Mouse (Mus musculus) forebrain, postnatal 0 days (tissue): Measurements from ENCODE around the gene Gm5934. TPM values are rescaled to one million over a fixed set of nuclear protein-coding genes. Genes with fewer than 3 reads are reported as not detected.
"Not testable (repeated sequence)": the region's sequence is repeated elsewhere in the genome, so short reads cannot be mapped to it uniquely, and the experiment has no call there.

Experiments used
- ATAC-seq: fragments of 200-750 bp; cut with Nextera tagmentation; 2 replicates; pipeline ENCODE4 v1.8.0; 2017; ENCODE audit warnings: mild to moderate bottlenecking, moderate library complexity
- DNase-seq: peaks from one replicate; pipeline ENCODE4 v3.0.0-alpha.2; 2015
- H3K27ac ChIP-seq: fragments of 300-500 bp; sonication (generic); 2 replicates; pipeline ENCODE4 v1.5.1; 2014; ENCODE audit warnings: low read depth, mild to moderate bottlenecking, antibody characterized with exemption, low read length, moderate library complexity, mixed read lengths
- H3K27me3 ChIP-seq: fragments of 300-500 bp; sonication (generic); 2 replicates; pipeline ENCODE4 v1.6.1; 2014; ENCODE audit warnings: mild to moderate bottlenecking, low read length, mixed read lengths; ENCODE audit not compliant: insufficient read depth
- H3K36me3 ChIP-seq: fragments of 300-500 bp; sonication (generic); 2 replicates; pipeline ENCODE4 v1.6.1; 2014; ENCODE audit warnings: mild to moderate bottlenecking, moderate library complexity; ENCODE audit not compliant: insufficient read depth
- H3K4me1 ChIP-seq: fragments of 300-500 bp; sonication (generic); 2 replicates; pipeline ENCODE4 v1.6.1; 2014; ENCODE audit warnings: antibody characterized with exemption; ENCODE audit not compliant: insufficient read depth
- H3K4me2 ChIP-seq: fragments of 300-500 bp; sonication (generic); 2 replicates; pipeline ENCODE4 v1.6.1; 2014; ENCODE audit warnings: low read depth, mild to moderate bottlenecking, moderate library complexity
- H3K4me3 ChIP-seq: fragments of 300-500 bp; sonication (generic); 2 replicates; pipeline ENCODE4 v1.5.1; 2014; ENCODE audit warnings: low read depth, low read length, mixed read lengths
- H3K9ac ChIP-seq: fragments of 300-500 bp; sonication (generic); 2 replicates; pipeline ENCODE4 v1.6.1; 2014; ENCODE audit warnings: mild to moderate bottlenecking
- H3K9me3 ChIP-seq: fragments of 300-500 bp; sonication (generic); 2 replicates; pipeline ENCODE4 v1.6.1; 2016; ENCODE audit warnings: low read length
- WGBS: fragments of 180-500 bp; shearing (Covaris S2); extraction: QIAGEN DNeasy Blood & Tissue Kit; methylation state at CpG from one replicate; pipeline ENCODE4 v1.1.7; 2014; 5-methylcytosine and 5-hydroxymethylcytosine counted together
- polyA plus RNA-seq: library from polyadenylated mRNA; unstranded; fragments of >200 nt; fragmentation: Nextera tagmentation; extraction: Ambion mirVana; gene quantifications from 2 replicates; pipeline ENCODE4 v1.2.1, GENCODE M21; 2015
- total RNA-seq: library from RNA; depleted of rRNA; stranded (reverse); fragments of >200 nt; gene quantifications from 2 replicates; pipeline ENCODE4 v1.2.3, GENCODE M21; 2014; rRNA removed

The Gm5934 gene
- total RNA-seq (not detected in 2 replicates), polyA plus RNA-seq (not detected in 2 replicates)

GRCm38 (mm10) chrX:24500660-24501059 lies at the start of gene Gm5934:
Gm5934 (minus strand) TSS chrX:24500760.
- not testable (repeated sequence) for DNase-seq, H3K4me2 ChIP-seq, ATAC-seq, H3K4me3 ChIP-seq, H3K4me1 ChIP-seq, H3K9me3 ChIP-seq, H3K27me3 ChIP-seq, H3K27ac ChIP-seq, H3K9ac ChIP-seq, H3K36me3 ChIP-seq
- whole genome bisulfite sequencing, result 82% methylated on average over 5 of the region's 5 CpGs

Other genes starting within 250 kb of the Gm5934 start
- not detected in 2 replicates for gene Gm4297, start 74.1 kb upstream of the Gm5934 start, total RNA-seq
- not detected in 2 replicates for gene Gm4297, start 74.1 kb upstream of the Gm5934 start, polyA plus RNA-seq